Mouse (Mus musculus): Measurements from ENCODE around the gene Gm49333.

Gm49333 gene

DNA sequence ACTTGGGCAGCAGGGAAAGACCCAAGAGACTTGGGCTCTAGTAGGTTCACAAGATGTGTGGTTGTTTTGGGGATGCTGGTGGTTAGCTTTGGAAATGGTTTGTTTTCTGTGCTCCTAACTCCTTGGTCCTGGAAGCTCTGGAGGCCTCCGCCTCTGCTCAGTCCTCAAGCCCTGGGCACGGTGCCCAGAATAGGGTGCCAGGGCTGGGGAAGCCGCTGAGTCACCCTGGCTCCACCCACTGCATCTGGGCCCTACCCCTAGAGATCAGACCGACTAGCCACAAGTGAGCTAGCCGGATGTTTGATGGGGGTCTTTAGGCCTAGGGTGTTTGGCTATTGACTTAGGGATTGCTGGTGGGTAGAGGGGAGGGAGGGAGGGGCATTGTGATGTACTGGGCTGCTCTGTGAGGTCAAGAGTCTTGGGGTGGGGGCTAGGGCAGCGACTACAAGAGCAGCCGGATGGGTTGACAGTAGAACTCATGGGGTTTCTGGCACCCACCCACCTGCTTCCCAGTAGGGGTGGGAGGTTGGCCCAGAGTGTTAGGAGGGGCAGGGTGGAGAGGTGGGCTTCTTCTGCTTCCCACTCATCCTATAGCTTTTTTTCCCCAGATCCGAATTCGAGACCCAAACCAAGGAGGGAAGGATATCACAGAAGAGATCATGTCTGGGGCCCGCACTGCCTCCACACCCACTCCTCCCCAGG lies 66.7 kb downstream of the Gm49333 start:
- peak in 1 of 2 experiments; percentile 64 for DNase-seq (ENCODE audit: low spot score in 2 of 2)

DNA sequence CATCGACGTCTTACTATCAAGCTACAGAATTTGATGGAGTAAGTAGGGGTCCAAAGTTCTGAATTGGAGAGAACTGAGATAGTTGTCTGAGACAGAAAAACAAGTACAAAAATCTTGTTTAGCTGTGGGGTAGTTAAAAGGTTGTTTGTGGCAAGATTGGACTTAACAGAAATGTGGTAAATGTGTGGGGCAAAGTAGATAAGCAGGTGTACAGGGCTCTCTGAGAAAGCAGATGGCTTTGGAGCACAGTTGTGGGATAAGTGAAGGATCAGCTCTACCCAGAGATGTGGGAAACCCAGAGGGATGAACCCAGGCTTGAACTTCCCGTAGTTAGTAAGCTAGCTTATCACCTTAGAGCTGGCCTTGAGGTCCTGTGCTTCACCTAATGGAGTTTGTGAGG lies 79.4 kb downstream of the Gm49333 start:
- no peak for DNase-seq (ENCODE audit: low spot score in 2 of 2)

DNA sequence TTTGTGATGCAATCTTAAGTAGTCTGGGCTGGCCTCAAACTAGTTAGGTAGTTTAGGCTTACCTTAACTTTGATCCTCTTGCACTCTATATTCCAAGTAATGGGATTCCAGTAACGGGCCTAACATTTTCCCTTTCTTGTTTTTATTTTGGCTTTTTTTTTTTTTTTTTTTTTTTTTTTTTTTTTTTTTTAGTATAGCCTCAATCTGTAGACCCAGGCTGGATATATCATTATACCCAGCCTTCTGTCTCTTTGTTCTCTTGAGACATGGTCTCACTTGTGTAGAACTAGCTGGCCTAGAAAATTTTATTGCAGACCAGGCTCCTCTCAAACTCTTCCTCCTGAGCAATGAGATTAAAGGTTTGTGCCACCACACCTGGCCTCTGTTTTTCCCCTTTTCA lies 80.2 kb downstream of the Gm49333 start:
- no peak for DNase-seq (ENCODE audit: low spot score in 2 of 2)

DNA sequence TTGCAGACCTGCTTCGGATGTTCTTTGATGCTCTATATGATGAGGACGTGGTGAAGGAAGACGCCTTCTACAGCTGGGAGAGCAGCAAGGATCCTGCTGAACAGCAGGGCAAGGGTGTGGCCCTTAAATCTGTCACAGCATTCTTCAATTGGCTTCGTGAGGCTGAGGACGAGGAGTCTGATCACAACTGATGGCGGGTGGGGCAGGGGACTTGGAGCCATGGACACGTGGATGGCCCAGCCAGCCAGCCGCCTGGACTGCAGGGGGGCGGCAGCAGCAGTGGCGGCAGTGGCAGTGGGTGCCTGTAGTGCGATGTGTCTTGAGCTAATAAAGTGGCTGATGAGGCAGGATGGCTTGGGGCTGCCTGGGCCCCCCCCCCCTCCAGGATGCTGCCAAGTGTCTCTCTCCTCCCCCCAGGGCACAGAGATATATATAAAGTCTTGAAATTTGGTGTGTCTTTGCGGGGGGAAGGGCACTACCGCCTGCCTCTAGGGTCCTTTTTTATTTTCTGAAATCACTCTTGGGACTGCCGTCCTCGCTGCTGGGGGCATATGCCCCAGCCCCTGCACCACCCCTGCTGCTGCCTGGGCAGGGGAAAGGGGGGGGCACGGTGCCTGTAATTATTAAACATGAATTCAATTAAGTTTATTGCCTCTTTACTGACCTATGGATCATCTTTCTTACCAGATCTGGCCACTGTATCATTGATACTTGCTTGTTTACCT lies 81.0 kb downstream of the Gm49333 start:
- DNase-seq (ENCODE audit: low spot score in 2 of 2): no peak

DNA sequence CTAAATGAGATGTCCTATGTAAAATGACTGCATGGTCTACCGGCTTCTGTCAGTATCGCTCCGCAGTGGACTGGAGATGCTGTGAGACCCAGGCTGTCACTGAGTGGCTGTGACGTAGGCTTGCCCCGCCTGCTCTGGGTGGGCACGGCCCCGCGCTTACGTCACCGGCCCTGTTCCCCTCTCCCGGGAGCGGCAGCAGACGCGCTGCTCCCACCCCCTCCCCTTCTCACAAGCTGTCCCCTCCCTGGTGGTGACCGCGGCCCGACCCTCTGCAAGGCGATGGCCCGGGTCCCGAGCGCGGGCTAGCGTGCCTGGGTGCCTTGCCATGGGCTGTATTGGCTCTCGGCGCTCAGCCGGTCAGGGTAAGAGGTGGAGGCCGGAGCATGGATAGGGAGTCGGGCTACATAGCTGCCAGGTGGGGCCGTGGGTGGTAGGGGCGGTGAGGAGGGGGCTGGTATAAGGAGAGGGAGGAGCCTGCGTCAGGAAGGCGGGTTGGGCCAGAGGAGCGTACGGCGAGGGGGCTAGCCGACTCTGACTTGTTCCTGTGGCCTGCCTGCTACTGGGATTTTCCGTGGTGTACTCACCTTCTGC lies 81.8 kb downstream of the Gm49333 start, which contains the start of gene Fam131a:
Fam131a (plus strand) TSS at position 131 of the 591 bp plus-strand sequence.
- peak; percentile 94 to 96 for DNase-seq (ENCODE audit: low spot score in 2 of 2)

DNA sequence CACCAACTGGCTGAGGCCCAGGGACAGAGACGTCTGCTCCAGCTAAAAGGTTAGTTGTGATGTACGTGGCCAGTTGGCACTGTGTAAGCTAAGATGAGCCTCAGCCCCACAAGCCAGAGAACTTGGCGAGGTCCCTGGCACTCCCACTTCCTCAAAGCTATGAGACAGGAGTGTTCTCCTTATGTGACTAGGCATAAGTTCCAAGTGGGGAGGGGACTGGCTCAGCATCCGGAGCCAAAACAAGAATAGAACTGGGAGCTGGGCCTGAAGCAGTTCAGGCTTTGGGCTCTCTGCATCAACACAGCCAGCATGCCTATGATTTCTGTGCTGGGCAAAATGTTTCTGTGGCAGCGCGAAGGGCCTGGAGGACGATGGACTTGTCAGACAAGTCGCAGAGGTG lies 83.4 kb downstream of the Gm49333 start:
- DNase-seq (ENCODE audit: low spot score in 2 of 2): peak; percentile 75 to 87
